Mouse (Mus musculus) liver, embryonic 18 days (tissue): ENCODE results near the gene Gm8011. TPM values are rescaled to one million over a fixed set of nuclear protein-coding genes. Genes with fewer than 3 reads are reported as not detected.

ENCODE experiments used
- polyA plus RNA-seq: library from polyadenylated mRNA; depleted of rRNA; stranded (reverse); fragments of >200 nt; gene quantifications from 2 replicates; pipeline ENCODE4 v1.2.3, GENCODE M21; 2012; rRNA removed

The Gm8011 gene
- polyA plus RNA-seq = not detected in 2 replicates

GRCm38 (mm10) chr14:42463581-42463980 is at the start of gene Gm8011:
Gene Gm8011, plus strand, starts transcription at chr14:42463881.

GRCm38 (mm10) chr14:42439573-42439972 is 24.1 kb upstream of the Gm8011 start, which contains the start of gene Gm8005:
Gene Gm8005, minus strand, starts transcription at chr14:42439673.

GRCm38 (mm10) chr14:42502249-42502648 is 38.6 kb downstream of the Gm8011 start, which contains the start of gene Gm8020:
Gene Gm8020, minus strand, starts transcription at chr14:42502349.

Other genes with a start within 250 kb of the Gm8011 start
- not detected in 2 replicates for gene Gm17026, start 203.8 kb upstream of the Gm8011 start, polyA plus RNA-seq
- not detected in 2 replicates for gene Gm9611, start 166.5 kb upstream of the Gm8011 start, polyA plus RNA-seq
- not detected in 2 replicates for gene Gm7995, start 153.7 kb upstream of the Gm8011 start, polyA plus RNA-seq
- gene Gm8005, start 24.2 kb upstream of the Gm8011 start, polyA plus RNA-seq = not detected in 2 replicates
- not detected in 2 replicates for gene Gm8020, start 38.5 kb downstream of the Gm8011 start, polyA plus RNA-seq
- not detected in 2 replicates for gene Gm8024, start 60.4 kb downstream of the Gm8011 start, polyA plus RNA-seq
- not detected in 2 replicates for gene Gm17124, start 136.0 kb downstream of the Gm8011 start, polyA plus RNA-seq
- not detected in 2 replicates for gene Gm3633, start 178.0 kb downstream of the Gm8011 start, polyA plus RNA-seq
- not detected in 2 replicates for gene Gm10378, start 192.1 kb downstream of the Gm8011 start, polyA plus RNA-seq